Mouse (Mus musculus) hindbrain, embryonic 15.5 days (tissue): ENCODE data around the gene Tpra1. TPM values are rescaled to one million over a fixed set of nuclear protein-coding genes. Genes with fewer than 3 reads are reported as not detected.

Experiments
- polyA plus RNA-seq: library from polyadenylated mRNA; unstranded; fragments of >200 nt; fragmentation: Nextera tagmentation; extraction: Ambion mirVana; gene quantifications from 2 replicates; pipeline ENCODE4 v1.2.1, GENCODE M21; 2015

The Tpra1 gene
- polyA plus RNA-seq, 1 experiment from 2014 or later, result 94.2 TPM

Other genes starting within 250 kb of the Tpra1 start
- gene Mgll, start 177.8 kb upstream of the Tpra1 start, polyA plus RNA-seq, result 54.3 and 59.0 TPM in 2 replicates
- gene Abtb1, start 60.3 kb upstream of the Tpra1 start, polyA plus RNA-seq, result 38.2 and 40.3 TPM in 2 replicates
- gene Podxl2, start 27.2 kb upstream of the Tpra1 start, polyA plus RNA-seq, result 584 and 747 TPM in 2 replicates
- 34.0 and 36.2 TPM in 2 replicates for gene Mcm2, start 3.5 kb upstream of the Tpra1 start, polyA plus RNA-seq